Mouse (Mus musculus) central nervous system, embryonic 11.5 days (tissue): Measurements from ENCODE around the gene Lrrc4. TPM values are rescaled to one million over a fixed set of nuclear protein-coding genes. Genes with fewer than 3 reads are reported as not detected.

Experiments used
- polyA plus RNA-seq: library from polyadenylated mRNA; depleted of rRNA; stranded (reverse); fragments of >200 nt; gene quantifications from 2 replicates; pipeline ENCODE4 v1.2.3, GENCODE M21; 2012; rRNA removed

The Lrrc4 gene
- polyA plus RNA-seq: 5.1 and 6.4 TPM in 2 replicates

DNA sequence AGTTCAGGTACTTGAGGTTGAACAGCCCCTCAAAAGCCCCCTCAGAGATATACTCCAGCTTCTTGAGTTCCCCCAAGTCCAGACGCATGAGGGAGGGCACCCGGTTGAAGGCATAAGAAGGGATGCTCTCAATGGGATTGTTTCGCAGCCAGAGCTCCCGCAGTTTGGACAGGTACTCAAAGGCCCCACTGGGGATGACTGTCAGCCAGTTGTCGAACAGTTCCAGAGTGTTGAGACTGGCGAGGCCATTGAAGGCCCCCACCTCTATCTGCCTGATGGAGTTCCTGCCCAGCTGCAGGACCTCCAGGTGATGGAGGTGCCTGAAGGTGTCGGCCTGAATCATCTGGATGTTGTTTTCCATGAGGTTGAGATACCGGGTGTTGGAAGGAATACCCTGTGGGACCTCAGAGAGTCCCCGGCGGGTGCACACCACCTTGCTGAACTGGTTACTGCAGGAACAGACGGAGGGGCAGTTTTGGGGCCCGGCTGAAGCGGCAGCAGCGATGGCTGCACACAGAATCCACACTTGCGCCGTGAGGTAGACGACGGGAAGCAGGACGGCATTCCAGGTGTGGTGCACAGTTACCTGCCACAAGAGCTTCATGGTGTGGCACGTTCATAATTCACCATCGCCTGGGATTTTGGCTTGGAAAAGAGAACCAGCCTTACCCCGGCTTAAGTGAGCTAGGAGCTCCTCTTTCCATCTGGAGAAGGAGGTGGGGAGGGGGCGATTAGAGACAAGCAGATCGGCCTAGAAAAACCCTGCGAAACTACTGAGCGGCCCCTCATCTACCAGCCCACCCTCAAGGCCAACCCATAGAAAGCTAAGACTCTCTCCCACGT lies at the start of gene Lrrc4:
Gene Lrrc4, minus strand, starts transcription at position 737 of the 843 bp plus-strand sequence.

Other genes starting within 250 kb of the Lrrc4 start
- not detected in 2 replicates for gene Lep, start 228.5 kb upstream of the Lrrc4 start, polyA plus RNA-seq